Mouse (Mus musculus) liver, postnatal 0 days (tissue): ENCODE data around the gene Usp35. TPM values are rescaled to one million over a fixed set of nuclear protein-coding genes. Genes with fewer than 3 reads are reported as not detected.

Experiments
- ATAC-seq: fragments of 200-750 bp; cut with Nextera tagmentation; 2 replicates; pipeline ENCODE4 v1.8.0; 2017; ENCODE audit warnings: mild to moderate bottlenecking, moderate library complexity
- DNase-seq: peaks from one replicate; pipeline ENCODE4 v3.0.0-alpha.2; 2016
- H3K27ac ChIP-seq: fragments of 300-500 bp; sonication (generic); 2 replicates; pipeline ENCODE4 v1.5.1; 2014; ENCODE audit warnings: antibody characterized with exemption, moderate library complexity, mild to moderate bottlenecking, low read depth
- H3K27me3 ChIP-seq: fragments of 300-500 bp; sonication (generic); 2 replicates; pipeline ENCODE4 v1.6.1; 2014; ENCODE audit warnings: low read length, control low read depth, mixed read lengths; ENCODE audit not compliant: insufficient read depth
- H3K36me3 ChIP-seq: fragments of 300-500 bp; sonication (generic); replicated peaks from 2 replicates; pipeline ENCODE4 v1.6.1; 2014; ENCODE audit warnings: mild to moderate bottlenecking, control low read depth, low read length, moderate library complexity, mixed read lengths; ENCODE audit not compliant: insufficient read depth
- H3K4me1 ChIP-seq: fragments of 300-500 bp; sonication (generic); 2 replicates; pipeline ENCODE4 v1.6.1; 2014; ENCODE audit warnings: antibody characterized with exemption, mild to moderate bottlenecking, control low read depth; ENCODE audit not compliant: insufficient read depth
- H3K4me2 ChIP-seq: fragments of 300-500 bp; sonication (generic); 2 replicates; pipeline ENCODE4 v1.6.1; 2014; ENCODE audit warnings: low read depth, mild to moderate bottlenecking, low read length, moderate library complexity, mixed read lengths
- H3K4me3 ChIP-seq: fragments of 300-500 bp; sonication (generic); 2 replicates; pipeline ENCODE4 v1.5.1; 2014; ENCODE audit warnings: low read depth, low read length
- H3K9ac ChIP-seq: fragments of 300-500 bp; sonication (generic); replicated peaks from 2 replicates; pipeline ENCODE4 v1.6.1; 2014; ENCODE audit warnings: mild to moderate bottlenecking, moderate library complexity
- H3K9me3 ChIP-seq: fragments of 300-500 bp; sonication (generic); 2 replicates; pipeline ENCODE4 v1.6.1; 2016; ENCODE audit warnings: mild to moderate bottlenecking, control low read depth, low read length, mixed read lengths
- CTCF ChIP-seq: sonication (generic); IDR thresholded peaks from 2 replicates; pipeline ENCODE4 v1.5.1; 2016; ENCODE audit warnings: antibody characterized with exemption, low read depth
- EP300 ChIP-seq: IDR thresholded peaks from 2 replicates; pipeline ENCODE4 v1.6.1; 2016; ENCODE audit warnings: antibody characterized with exemption, low read depth, mild to moderate bottlenecking
- WGBS: fragments of 180-500 bp; shearing (Covaris S2); extraction: QIAGEN DNeasy Blood & Tissue Kit; methylation state at CpG from one replicate; pipeline ENCODE4 v1.1.7; 2014; ENCODE audit not compliant: insufficient replicate concordance; 5-methylcytosine and 5-hydroxymethylcytosine counted together
- polyA plus RNA-seq: library from polyadenylated mRNA; unstranded; fragments of >200 nt; fragmentation: Nextera tagmentation; extraction: Ambion mirVana; gene quantifications from 2 replicates; pipeline ENCODE4 v1.2.1, GENCODE M21; 2015

The Usp35 gene
- polyA plus RNA-seq, 1 experiment from 2014 or later: 0.14 TPM

GRCm38 (mm10) chr7:97262541-97262940 is 69.3 kb downstream of the Usp35 start:
- 68% methylated on average over 1 of the region's 1 CpGs for WGBS
- DNase-seq (no peak), ATAC-seq (no peak)
- no peak overlapping the region for H3K4me3 ChIP-seq
- no peaks in the 10 kb centered on the region for H3K9me3 ChIP-seq
- H3K9ac ChIP-seq: no peak overlapping the region
- TF ChIP-seq EP300 (no peak), CTCF (no peak)
- H3K27ac ChIP-seq: no peak overlapping the region
- no peaks in the 10 kb centered on the region for H3K27me3 ChIP-seq
- no peaks in the 10 kb centered on the region for H3K36me3 ChIP-seq
- no peak overlapping the region for H3K4me2 ChIP-seq
- H3K4me1 ChIP-seq: no peaks in the 10 kb centered on the region

Other genes with a start within 250 kb of the Usp35 start
- 1.1 and 1.2 TPM in 2 replicates for gene Kctd21, start 307 bp upstream of the Usp35 start, polyA plus RNA-seq
- gene Alg8, start 39.6 kb upstream of the Usp35 start, polyA plus RNA-seq: 14.5 and 16.2 TPM in 2 replicates
- gene Ndufc2, start 68.0 kb upstream of the Usp35 start, polyA plus RNA-seq: 323 and 339 TPM in 2 replicates
- 2.0 and 2.1 TPM in 2 replicates for gene Thrsp, start 85.7 kb upstream of the Usp35 start, polyA plus RNA-seq
- gene Kctd14, start 119.3 kb upstream of the Usp35 start, polyA plus RNA-seq: 3.9 and 5.0 TPM in 2 replicates
- gene Ints4, start 148.9 kb upstream of the Usp35 start, polyA plus RNA-seq: 10.3 TPM in 2 replicates
- 21.9 and 30.9 TPM in 2 replicates for gene Aamdc, start 247.5 kb upstream of the Usp35 start, polyA plus RNA-seq
- 5.5 TPM in 2 replicates for gene Rsf1, start 247.9 kb upstream of the Usp35 start, polyA plus RNA-seq